Mouse (Mus musculus) hindbrain, embryonic 11.5 days (tissue): ENCODE results near the gene Fhit. TPM values are rescaled to one million over a fixed set of nuclear protein-coding genes. Genes with fewer than 3 reads are reported as not detected.

Source experiments
- ATAC-seq: fragments of 200-750 bp; cut with Nextera tagmentation; 2 replicates; pipeline ENCODE4 v1.8.0; 2017; ENCODE audit warnings: mild to moderate bottlenecking, moderate TSS enrichment, moderate library complexity; ENCODE audit not compliant: low FRiP score
- DNase-seq: peaks from one replicate; pipeline ENCODE4 v3.0.0-alpha.2; 2015; ENCODE audit warnings: low spot score
- H3K27ac ChIP-seq: fragments of 300-500 bp; sonication (generic); 2 replicates; pipeline ENCODE4 v1.5.1; 2014; ENCODE audit warnings: mild to moderate bottlenecking, low read depth, low read length
- H3K27me3 ChIP-seq: fragments of 300-500 bp; sonication (generic); 2 replicates; pipeline ENCODE4 v1.6.1; 2014; ENCODE audit warnings: mild to moderate bottlenecking, low read length, moderate library complexity, mixed read lengths; ENCODE audit not compliant: control insufficient read depth, insufficient read depth
- H3K36me3 ChIP-seq: fragments of 300-500 bp; sonication (generic); 2 replicates; pipeline ENCODE4 v1.6.1; 2014; ENCODE audit warnings: mild to moderate bottlenecking, low read length, moderate library complexity, mixed read lengths; ENCODE audit not compliant: control insufficient read depth, insufficient read depth
- H3K4me1 ChIP-seq: fragments of 300-500 bp; sonication (generic); replicated peaks from 2 replicates; pipeline ENCODE4 v1.6.1; 2014; ENCODE audit warnings: low read length, mixed read lengths; ENCODE audit not compliant: control insufficient read depth, insufficient read depth
- H3K4me2 ChIP-seq: fragments of 300-500 bp; sonication (generic); replicated peaks from 2 replicates; pipeline ENCODE4 v1.6.1; 2014; ENCODE audit warnings: mild to moderate bottlenecking, low read depth, low read length
- H3K4me3 ChIP-seq: fragments of 300-500 bp; sonication (generic); 2 replicates; pipeline ENCODE4 v1.5.1; 2014; ENCODE audit warnings: low read depth, low read length
- H3K9ac ChIP-seq: fragments of 300-500 bp; sonication (generic); 2 replicates; pipeline ENCODE4 v1.6.1; 2014; ENCODE audit warnings: low read depth, low read length
- H3K9me3 ChIP-seq: fragments of 300-500 bp; sonication (generic); 2 replicates; pipeline ENCODE4 v1.6.1; 2016; ENCODE audit warnings: low read length; ENCODE audit not compliant: control insufficient read depth
- WGBS: fragments of 180-500 bp; shearing (Covaris S2); extraction: QIAGEN DNeasy Blood & Tissue Kit; methylation state at CpG from one replicate; pipeline ENCODE4 v1.1.7; 2014; 5-methylcytosine and 5-hydroxymethylcytosine counted together
- polyA plus RNA-seq: library from polyadenylated mRNA; unstranded; fragments of >200 nt; fragmentation: Nextera tagmentation; extraction: Ambion mirVana; gene quantifications from 2 replicates; pipeline ENCODE4 v1.2.1, GENCODE M21; 2014

Fhit gene
- polyA plus RNA-seq, 1 experiment from 2014 or later: 5.0 TPM

- H3K9ac ChIP-seq: no peak overlapping the region
- no peak for DNase-seq
- no peak overlapping the region for H3K4me2 ChIP-seq
- WGBS: 90% methylated on average over 3 of the region's 3 CpGs
- ATAC-seq: no peak
- no peaks in the 10 kb centered on the region for H3K9me3 ChIP-seq
- no peaks in the 10 kb centered on the region for H3K4me1 ChIP-seq
- H3K36me3 ChIP-seq: no peaks in the 10 kb centered on the region
- no peak overlapping the region for H3K4me3 ChIP-seq
- no peak overlapping the region for H3K27ac ChIP-seq
- H3K27me3 ChIP-seq: no peaks in the 10 kb centered on the region
These were observed 1548.7 kb downstream of the Fhit start for GRCm38 (mm10) chr14:9613126-9613525.

- Histone ChIP-seq H3K27me3 (no peaks in the 10 kb centered on the region), H3K4me3 (no peak overlapping the region), H3K9me3 (no peaks in the 10 kb centered on the region), H3K4me1 (no peaks in the 10 kb centered on the region), H3K9ac (no peak overlapping the region), H3K4me2 (no peak overlapping the region), H3K36me3 (no peaks in the 10 kb centered on the region), H3K27ac (no peak overlapping the region)
- DNase-seq (no peak), ATAC-seq (no peak)
- 86% methylated on average over 7 of the region's 7 CpGs for WGBS
These were observed 1552.7 kb downstream of the Fhit start for GRCm38 (mm10) chr14:9609120-9609519.

DNA sequence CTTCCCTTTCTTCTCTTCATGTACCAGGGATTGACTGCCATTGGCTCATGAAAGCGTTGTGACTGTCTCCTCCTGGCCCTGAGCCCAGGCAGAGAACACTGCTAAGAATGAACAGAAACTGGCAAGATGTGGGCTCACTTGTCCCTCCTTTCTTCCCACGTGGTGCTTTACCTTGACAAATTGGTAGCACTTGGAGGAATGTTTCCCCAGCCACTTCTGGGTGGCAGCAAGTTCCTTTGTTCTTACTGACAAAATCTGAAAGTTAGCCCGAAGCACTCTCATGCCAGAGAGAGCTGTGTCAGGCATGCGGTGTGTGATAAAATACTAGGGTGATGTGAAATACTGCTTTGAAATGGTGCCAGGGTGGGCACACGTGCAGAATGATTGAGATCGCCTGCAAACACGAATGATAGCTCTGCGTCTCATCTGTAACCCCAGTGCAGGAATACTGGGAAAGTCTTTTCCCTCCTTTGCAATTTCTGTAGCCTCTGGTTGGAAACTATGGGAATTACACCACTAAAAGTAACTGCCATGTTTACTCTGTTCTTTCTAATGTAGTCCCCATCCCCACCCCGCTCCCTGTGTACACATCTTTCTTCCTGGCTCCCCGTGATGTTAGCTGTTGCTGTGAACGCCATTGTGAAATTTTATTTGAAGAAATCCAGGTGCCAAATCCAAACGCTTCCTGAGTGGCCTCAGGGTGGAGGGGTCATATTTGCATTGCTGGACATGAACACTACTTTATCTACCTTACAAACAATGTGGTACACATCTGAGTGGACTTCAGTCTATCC, 1555.1 kb downstream of the Fhit start:
- Histone ChIP-seq H3K27ac (no peak overlapping the region), H3K4me3 (no peak overlapping the region), H3K9ac (no peak overlapping the region), H3K27me3 (no peaks in the 10 kb centered on the region), H3K4me2 (no peak overlapping the region), H3K4me1 (no peaks in the 10 kb centered on the region), H3K9me3 (no peaks in the 10 kb centered on the region), H3K36me3 (no peaks in the 10 kb centered on the region)
- ATAC-seq (no peak), DNase-seq (no peak)
- WGBS: 84% methylated on average over 12 of the region's 12 CpGs

- H3K27me3 ChIP-seq: no peaks in the 10 kb centered on the region
- no peak overlapping the region for H3K27ac ChIP-seq
- DNase-seq: no peak
- H3K4me3 ChIP-seq: no peak overlapping the region
- H3K4me2 ChIP-seq: no peak overlapping the region
- H3K4me1 ChIP-seq: no peaks in the 10 kb centered on the region
- H3K9ac ChIP-seq: no peak overlapping the region
- H3K9me3 ChIP-seq: no peaks in the 10 kb centered on the region
- no peaks in the 10 kb centered on the region for H3K36me3 ChIP-seq
- no peak for ATAC-seq
These were observed 1561.6 kb downstream of the Fhit start for GRCm38 (mm10) chr14:9600271-9600670.

- no peaks in the 10 kb centered on the region for H3K27me3 ChIP-seq
- no peaks in the 10 kb centered on the region for H3K4me1 ChIP-seq
- WGBS: 13% methylated on average over 5 of the region's 5 CpGs
- no peak overlapping the region for H3K9ac ChIP-seq
- H3K27ac ChIP-seq: no peak overlapping the region; the same call in 1 of the 2 replicates
- H3K4me3 ChIP-seq: no peak overlapping the region
- H3K9me3 ChIP-seq: no peaks in the 10 kb centered on the region
- H3K36me3 ChIP-seq: no peaks in the 10 kb centered on the region
- peak; percentile 49 for DNase-seq
- no peak overlapping the region for H3K4me2 ChIP-seq
- ATAC-seq: peak; percentile 91
These were observed 1564.3 kb downstream of the Fhit start for GRCm38 (mm10) chr14:9597460-9597977.

- H3K36me3 ChIP-seq: no peaks in the 10 kb centered on the region
- no peaks in the 10 kb centered on the region for H3K27me3 ChIP-seq
- H3K4me1 ChIP-seq: no peaks in the 10 kb centered on the region
- H3K9ac ChIP-seq: no peak overlapping the region
- ATAC-seq (no peak), DNase-seq (no peak)
- no peak overlapping the region for H3K4me2 ChIP-seq
- no peak overlapping the region for H3K4me3 ChIP-seq
- no peaks in the 10 kb centered on the region for H3K9me3 ChIP-seq
- WGBS: 97% methylated on average over 1 of the region's 1 CpGs
- no peak overlapping the region for H3K27ac ChIP-seq
These were observed 1572.7 kb downstream of the Fhit start for GRCm38 (mm10) chr14:9589121-9589520.

- no peaks in the 10 kb centered on the region for H3K27me3 ChIP-seq
- no peak overlapping the region for H3K4me3 ChIP-seq
- H3K36me3 ChIP-seq: no peaks in the 10 kb centered on the region
- no peak for ATAC-seq
- no peak overlapping the region for H3K27ac ChIP-seq
- no peak overlapping the region for H3K9ac ChIP-seq
- no peak overlapping the region for H3K4me2 ChIP-seq
- no peaks in the 10 kb centered on the region for H3K4me1 ChIP-seq
- 93% methylated on average over 4 of the region's 4 CpGs for WGBS
- no peaks in the 10 kb centered on the region for H3K9me3 ChIP-seq
- no peak for DNase-seq
These were observed 1573.9 kb downstream of the Fhit start for GRCm38 (mm10) chr14:9587900-9588299.

- no peaks in the 10 kb centered on the region for H3K27me3 ChIP-seq
- H3K36me3 ChIP-seq: no peaks in the 10 kb centered on the region
- no peaks in the 10 kb centered on the region for H3K9me3 ChIP-seq
- DNase-seq (no peak), ATAC-seq (no peak)
- no peak overlapping the region for H3K27ac ChIP-seq
- no peak overlapping the region for H3K4me2 ChIP-seq
- no peaks in the 10 kb centered on the region for H3K4me1 ChIP-seq
- no peak overlapping the region for H3K4me3 ChIP-seq
- 85% methylated on average over 8 of the region's 8 CpGs for WGBS
- H3K9ac ChIP-seq: no peak overlapping the region
These were observed 1578.3 kb downstream of the Fhit start for GRCm38 (mm10) chr14:9583227-9584155.
